Mouse (Mus musculus) hindbrain, postnatal 0 days (tissue): ENCODE results near the gene Gm13290. TPM values are rescaled to one million over a fixed set of nuclear protein-coding genes. Genes with fewer than 3 reads are reported as not detected.
"Not testable (repeated sequence)": the region's sequence is repeated elsewhere in the genome, so short reads cannot be mapped to it uniquely, and the experiment has no call there.

Source experiments
- ATAC-seq: fragments of 200-750 bp; cut with Nextera tagmentation; 2 replicates; pipeline ENCODE4 v1.8.0; 2017; ENCODE audit warnings: mild to moderate bottlenecking, moderate TSS enrichment, moderate library complexity
- DNase-seq: peaks from one replicate; pipeline ENCODE4 v3.0.0-alpha.2; 2015; ENCODE audit warnings: low spot score
- H3K27ac ChIP-seq: fragments of 300-500 bp; sonication (generic); 2 replicates; pipeline ENCODE4 v1.5.1; 2014; ENCODE audit warnings: mild to moderate bottlenecking
- H3K27me3 ChIP-seq: fragments of 300-500 bp; sonication (generic); 2 replicates; pipeline ENCODE4 v1.6.1; 2014; ENCODE audit warnings: low read length, mixed read lengths; ENCODE audit not compliant: insufficient read depth
- H3K36me3 ChIP-seq: fragments of 300-500 bp; sonication (generic); 2 replicates; pipeline ENCODE4 v1.6.1; 2014; ENCODE audit warnings: low read length, mixed read lengths; ENCODE audit not compliant: insufficient read depth
- H3K4me1 ChIP-seq: fragments of 300-500 bp; sonication (generic); 2 replicates; pipeline ENCODE4 v1.6.1; 2014; ENCODE audit warnings: antibody characterized with exemption, low read length, mixed read lengths; ENCODE audit not compliant: insufficient read depth
- H3K4me2 ChIP-seq: fragments of 300-500 bp; sonication (generic); 2 replicates; pipeline ENCODE4 v1.6.1; 2014; ENCODE audit warnings: low read depth, mild to moderate bottlenecking, low read length, moderate library complexity, mixed read lengths
- H3K4me3 ChIP-seq: fragments of 300-500 bp; sonication (generic); 2 replicates; pipeline ENCODE4 v1.5.1; 2014; ENCODE audit warnings: low read length
- H3K9ac ChIP-seq: fragments of 300-500 bp; sonication (generic); replicated peaks from 2 replicates; pipeline ENCODE4 v1.6.1; 2014; ENCODE audit warnings: mild to moderate bottlenecking, low read length, moderate library complexity, mixed read lengths
- H3K9me3 ChIP-seq: fragments of 300-500 bp; sonication (generic); 2 replicates; pipeline ENCODE4 v1.6.1; 2016; ENCODE audit warnings: low read length, mixed read lengths
- CTCF ChIP-seq: IDR thresholded peaks from 2 replicates; pipeline ENCODE4 v1.5.1; 2016; ENCODE audit warnings: antibody characterized with exemption, control low read depth, low read depth
- WGBS: fragments of 180-500 bp; shearing (Covaris S2); extraction: QIAGEN DNeasy Blood & Tissue Kit; methylation state at CpG from one replicate; pipeline ENCODE4 v1.1.7; 2014; 5-methylcytosine and 5-hydroxymethylcytosine counted together
- polyA plus RNA-seq: library from polyadenylated mRNA; unstranded; fragments of >200 nt; fragmentation: Nextera tagmentation; extraction: Ambion mirVana; gene quantifications from 2 replicates; pipeline ENCODE4 v1.2.1, GENCODE M21; 2015
- total RNA-seq: library from RNA; depleted of rRNA; stranded (reverse); fragments of >200 nt; gene quantifications from 2 replicates; pipeline ENCODE4 v1.2.3, GENCODE M21; 2014

Gene Gm13290
- total and polyA plus RNA-seq, 2 experiments from 2014 or later, result not detected

DNA sequence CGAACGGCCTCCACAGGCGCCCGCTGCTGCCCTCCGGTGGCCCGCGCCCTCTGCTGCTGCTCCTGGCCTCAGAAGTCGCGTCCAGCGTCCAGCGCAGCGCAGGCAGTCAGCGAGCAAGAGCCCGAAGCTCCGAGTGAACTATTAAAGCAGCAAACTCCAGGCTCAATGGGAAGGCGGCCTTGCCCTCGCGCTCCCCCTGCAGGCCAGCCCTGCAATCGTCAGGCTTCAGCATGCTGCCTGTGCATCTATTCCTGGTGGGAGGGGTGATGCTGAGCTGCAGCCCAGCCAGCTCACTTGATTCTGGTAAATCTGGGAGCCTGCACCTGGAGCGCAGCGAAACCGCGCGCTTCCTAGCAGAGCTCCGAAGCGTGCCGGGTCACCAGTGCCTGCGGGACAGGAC is 14.8 kb downstream of the Gm13290 start, which contains the start of gene Gm13277:
Gene Gm13277 (plus strand): TSS at position 231 of the 400 bp plus-strand sequence.
- not testable (repeated sequence) for ATAC-seq

DNA sequence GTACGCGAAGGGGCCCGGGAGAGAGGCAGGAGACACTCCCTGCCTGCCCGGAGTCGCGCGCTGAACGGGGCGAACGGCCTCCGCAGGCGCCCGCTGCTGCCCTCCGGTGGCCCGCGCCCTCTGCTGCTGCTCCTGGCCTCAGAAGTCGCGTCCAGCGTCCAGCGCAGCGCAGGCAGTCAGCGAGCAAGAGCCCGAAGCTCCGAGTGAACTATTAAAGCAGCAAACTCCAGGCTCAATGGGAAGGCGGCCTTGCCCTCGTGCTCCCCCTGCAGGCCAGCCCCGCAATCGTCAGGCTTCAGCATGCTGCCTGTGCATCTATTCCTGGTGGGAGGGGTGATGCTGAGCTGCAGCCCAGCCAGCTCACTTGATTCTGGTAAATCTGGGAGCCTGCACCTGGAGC is 17.6 kb downstream of the Gm13290 start, which contains the start of gene Gm13278:
Gene Gm13278 (plus strand): TSS at position 301 of the 400 bp plus-strand sequence.
- WGBS, result no CpG with 5 or more reads among the region's 28 CpGs

More for the DNA sequence above, 14.8 kb downstream of the Gm13290 start, which contains the start of gene Gm13277:
- not testable (repeated sequence) for H3K27me3 ChIP-seq, H3K9ac ChIP-seq, H3K4me2 ChIP-seq, H3K36me3 ChIP-seq, DNase-seq, H3K9me3 ChIP-seq, H3K27ac ChIP-seq, H3K4me3 ChIP-seq, H3K4me1 ChIP-seq
- no CpG with 5 or more reads among the region's 28 CpGs for WGBS
- peak; percentile 59 for TF ChIP-seq CTCF

GRCm38 (mm10) chr4:88793936-88794675 is 20.5 kb downstream of the Gm13290 start, which contains the start of gene Gm13275:
Gene Gm13275 (plus strand): TSS chr4:88794487.
- not testable (repeated sequence) for H3K4me2 ChIP-seq, H3K27ac ChIP-seq, H3K9ac ChIP-seq, ATAC-seq, H3K36me3 ChIP-seq, H3K27me3 ChIP-seq, H3K4me1 ChIP-seq, H3K9me3 ChIP-seq, DNase-seq, H3K4me3 ChIP-seq
- TF ChIP-seq CTCF, result peak; percentile 43; the same call in 1 of the 2 replicates
- WGBS, result 0% methylated on average over 2 of the region's 52 CpGs

More for the DNA sequence above, 17.6 kb downstream of the Gm13290 start, which contains the start of gene Gm13278:
- not testable (repeated sequence) for H3K27ac ChIP-seq, H3K27me3 ChIP-seq, H3K9ac ChIP-seq, H3K9me3 ChIP-seq, ATAC-seq, H3K4me2 ChIP-seq, H3K36me3 ChIP-seq, H3K4me3 ChIP-seq, DNase-seq, H3K4me1 ChIP-seq

DNA sequence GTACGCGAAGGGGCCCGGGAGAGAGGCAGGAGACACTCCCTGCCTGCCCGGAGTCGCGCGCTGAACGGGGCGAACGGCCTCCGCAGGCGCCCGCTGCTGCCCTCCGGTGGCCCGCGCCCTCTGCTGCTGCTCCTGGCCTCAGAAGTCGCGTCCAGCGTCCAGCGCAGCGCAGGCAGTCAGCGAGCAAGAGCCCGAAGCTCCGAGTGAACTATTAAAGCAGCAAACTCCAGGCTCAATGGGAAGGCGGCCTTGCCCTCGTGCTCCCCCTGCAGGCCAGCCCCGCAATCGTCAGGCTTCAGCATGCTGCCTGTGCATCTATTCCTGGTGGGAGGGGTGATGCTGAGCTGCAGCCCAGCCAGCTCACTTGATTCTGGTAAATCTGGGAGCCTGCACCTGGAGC is 23.5 kb downstream of the Gm13290 start, which contains the start of gene Gm13279:
Gene Gm13279 (plus strand): TSS at position 301 of the 400 bp plus-strand sequence.
- not testable (repeated sequence) for H3K36me3 ChIP-seq
- WGBS, result no CpG with 5 or more reads among the region's 28 CpGs

GRCm38 (mm10) chr4:88799365-88799764 is 25.7 kb downstream of the Gm13290 start, which contains the start of gene Gm13285:
Gene Gm13285 (plus strand): TSS chr4:88799665.
- H3K4me2 ChIP-seq, H3K27me3 ChIP-seq, H3K9me3 ChIP-seq, H3K27ac ChIP-seq, ATAC-seq, H3K4me3 ChIP-seq, H3K36me3 ChIP-seq, H3K4me1 ChIP-seq, DNase-seq, H3K9ac ChIP-seq: not testable (repeated sequence)
- WGBS, result 17% methylated on average over 4 of the region's 7 CpGs

More for the DNA sequence above, 23.5 kb downstream of the Gm13290 start, which contains the start of gene Gm13279:
- not testable (repeated sequence) for ATAC-seq, H3K9ac ChIP-seq, H3K4me3 ChIP-seq, H3K27ac ChIP-seq, H3K27me3 ChIP-seq, DNase-seq, H3K4me2 ChIP-seq, H3K4me1 ChIP-seq, H3K9me3 ChIP-seq

- no CpG with 5 or more reads among the region's 29 CpGs for WGBS
- ATAC-seq, H3K4me3 ChIP-seq, H3K9me3 ChIP-seq, H3K4me2 ChIP-seq, H3K9ac ChIP-seq, H3K27me3 ChIP-seq, DNase-seq, H3K27ac ChIP-seq, H3K36me3 ChIP-seq, H3K4me1 ChIP-seq: not testable (repeated sequence)
These were observed 29.3 kb downstream of the Gm13290 start, which contains the start of gene Gm13287 for GRCm38 (mm10) chr4:88802954-88803353. Gene Gm13287 (plus strand): TSS chr4:88803254.

GRCm38 (mm10) chr4:88805231-88805630 is 31.6 kb downstream of the Gm13290 start, which contains the start of gene Gm13288:
Gene Gm13288 (plus strand): TSS chr4:88805531.
- ATAC-seq, result not testable (repeated sequence)

DNA sequence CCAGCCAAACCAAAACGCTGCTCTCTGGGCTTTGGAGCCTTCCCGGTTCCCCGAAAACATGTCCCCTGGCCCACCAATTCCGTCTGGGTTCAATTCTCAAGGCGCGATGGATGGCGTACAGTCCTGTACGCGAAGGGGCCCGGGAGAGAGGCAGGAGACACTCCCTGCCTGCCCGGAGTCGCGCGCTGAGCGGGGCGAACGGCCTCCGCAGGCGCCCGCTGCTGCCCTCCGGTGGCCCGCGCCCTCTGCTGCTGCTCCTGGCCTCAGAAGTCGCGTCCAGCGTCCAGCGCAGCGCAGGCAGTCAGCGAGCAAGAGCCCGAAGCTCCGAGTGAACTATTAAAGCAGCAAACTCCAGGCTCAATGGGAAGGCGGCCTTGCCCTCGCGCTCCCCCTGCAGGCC is 32.1 kb downstream of the Gm13290 start:
- not testable (repeated sequence) for DNase-seq

More at GRCm38 (mm10) chr4:88805231-88805630, 31.6 kb downstream of the Gm13290 start, which contains the start of gene Gm13288:
- not testable (repeated sequence) for H3K4me3 ChIP-seq, DNase-seq, H3K4me2 ChIP-seq, H3K9ac ChIP-seq, H3K36me3 ChIP-seq, H3K27ac ChIP-seq, H3K4me1 ChIP-seq, H3K27me3 ChIP-seq, H3K9me3 ChIP-seq
- no CpG with 5 or more reads among the region's 8 CpGs for WGBS

More for the DNA sequence above, 32.1 kb downstream of the Gm13290 start:
- not testable (repeated sequence) for H3K36me3 ChIP-seq, H3K4me1 ChIP-seq, H3K4me3 ChIP-seq, ATAC-seq, H3K4me2 ChIP-seq, H3K9ac ChIP-seq, H3K27me3 ChIP-seq, H3K27ac ChIP-seq, H3K9me3 ChIP-seq
- WGBS, result 0% methylated on average over 6 of the region's 34 CpGs
